Mouse (Mus musculus): Measurements from ENCODE around the gene Fxyd2. TPM values are rescaled to one million over a fixed set of nuclear protein-coding genes. Genes with fewer than 3 reads are reported as not detected.

Gene Fxyd2
- polyA plus RNA-seq, 1 experiment: 23.9 TPM

DNA sequence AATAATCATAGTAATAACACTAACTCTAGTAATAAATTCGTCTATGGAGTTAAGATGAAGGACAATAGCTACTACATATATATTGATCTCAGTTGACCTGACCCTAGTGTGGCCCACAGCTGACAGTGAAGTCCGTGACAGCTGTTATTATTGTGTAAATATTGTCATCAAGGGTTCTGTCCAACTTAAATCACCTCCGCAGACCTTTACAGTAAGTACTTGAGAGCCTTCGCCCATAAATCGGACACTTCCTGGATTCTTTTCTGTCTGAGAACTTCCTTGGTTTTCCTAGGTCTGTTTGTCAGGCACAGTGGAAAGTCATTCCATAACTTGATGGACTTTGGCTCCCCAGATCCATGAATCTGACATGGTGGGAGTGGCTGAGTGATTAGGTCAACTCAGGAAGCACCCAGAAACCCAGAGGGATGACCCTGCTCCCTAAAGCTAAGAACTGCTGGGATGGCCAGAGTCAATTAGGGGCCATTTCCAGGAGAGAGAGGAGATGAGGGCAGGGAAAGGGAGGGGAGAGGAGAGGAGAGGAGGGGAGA is 44.9 kb downstream of the Fxyd2 start:
- no peaks in the 10 kb centered on the region for H3K27me3 ChIP-seq (ENCODE audit: control insufficient read depth, insufficient read depth, low read length)
- WGBS: 75% methylated on average over 5 of the region's 5 CpGs
- no peaks in the 10 kb centered on the region for H3K4me1 ChIP-seq (ENCODE audit: control insufficient read depth, insufficient read depth, insufficient read length)
- H3K36me3 ChIP-seq (ENCODE audit: control insufficient read depth, insufficient read depth, low read length): no peaks in the 10 kb centered on the region
- no peak overlapping the region for H3K27ac ChIP-seq (ENCODE audit: insufficient read depth, low read length)
- no peak for DNase-seq (ENCODE audit: low read depth in 1 of 2, low spot score in 2 of 2)
- no peak for TF ChIP-seq POLR2A (IDR thresholded peaks at IDR 0.05; ENCODE audit: low read depth, low read length)
- TF ChIP-seq CTCF (IDR thresholded peaks at IDR 0.05; ENCODE audit: extremely low read depth, insufficient read depth, insufficient read length, insufficient replicate concordance): no peak
- no peak overlapping the region for H3K4me3 ChIP-seq (ENCODE audit: extremely low read depth, insufficient read depth, insufficient read length)

DNA sequence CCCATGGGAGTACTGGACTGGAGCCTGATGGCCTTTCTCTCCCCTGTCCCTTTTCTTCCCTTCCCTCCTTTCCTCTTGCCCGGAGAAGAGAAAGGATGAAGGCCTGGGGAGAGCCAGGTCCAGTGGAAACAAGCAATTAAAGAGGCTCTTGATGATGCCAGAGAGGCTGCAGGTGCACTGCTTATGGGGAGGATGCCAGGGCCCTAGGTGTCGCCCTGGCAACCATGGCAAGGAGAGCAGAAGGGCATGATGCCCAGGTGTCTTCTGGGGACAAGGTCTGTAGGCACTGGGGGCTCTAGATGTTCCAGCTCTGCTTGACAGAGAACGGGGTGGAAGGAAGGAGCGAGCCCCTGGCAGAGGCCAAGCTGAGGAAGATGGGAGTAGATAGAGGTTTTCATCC is 50.2 kb downstream of the Fxyd2 start:
- DNase-seq (ENCODE audit: low read depth in 1 of 2, low spot score in 2 of 2): no peak
- no peaks in the 10 kb centered on the region for H3K4me1 ChIP-seq (ENCODE audit: control insufficient read depth, insufficient read depth, insufficient read length)
- H3K27ac ChIP-seq (ENCODE audit: insufficient read depth, low read length): no peak overlapping the region
- H3K27me3 ChIP-seq (ENCODE audit: control insufficient read depth, insufficient read depth, low read length): no peaks in the 10 kb centered on the region
- TF ChIP-seq CTCF (IDR thresholded peaks at IDR 0.05; ENCODE audit: extremely low read depth, insufficient read depth, insufficient read length, insufficient replicate concordance): no peak
- TF ChIP-seq POLR2A (IDR thresholded peaks at IDR 0.05; ENCODE audit: low read depth, low read length): no peak
- WGBS: 81% methylated on average over 4 of the region's 4 CpGs
- no peaks in the 10 kb centered on the region for H3K36me3 ChIP-seq (ENCODE audit: control insufficient read depth, insufficient read depth, low read length)
- no peak overlapping the region for H3K4me3 ChIP-seq (ENCODE audit: extremely low read depth, insufficient read depth, insufficient read length)

GRCm38 (mm10) chr9:45451346-45451745 is 51.9 kb downstream of the Fxyd2 start:
- WGBS: 62% methylated on average over 4 of the region's 4 CpGs
- Histone ChIP-seq H3K4me3 (ENCODE audit: extremely low read depth, insufficient read depth, insufficient read length) (no peak overlapping the region), H3K27me3 (ENCODE audit: control insufficient read depth, insufficient read depth, low read length) (no peaks in the 10 kb centered on the region), H3K36me3 (ENCODE audit: control insufficient read depth, insufficient read depth, low read length) (no peaks in the 10 kb centered on the region), H3K27ac (ENCODE audit: insufficient read depth, low read length) (no peak overlapping the region), H3K4me1 (ENCODE audit: control insufficient read depth, insufficient read depth, insufficient read length) (no peaks in the 10 kb centered on the region)
- DNase-seq (ENCODE audit: low read depth in 1 of 2, low spot score in 2 of 2): no peak
- TF ChIP-seq CTCF (IDR thresholded peaks at IDR 0.05; ENCODE audit: extremely low read depth, insufficient read depth, insufficient read length, insufficient replicate concordance) (no peak), POLR2A (IDR thresholded peaks at IDR 0.05; ENCODE audit: low read depth, low read length) (no peak)

- no peak for DNase-seq (ENCODE audit: low read depth in 1 of 2, low spot score in 2 of 2)
- Histone ChIP-seq H3K27me3 (ENCODE audit: control insufficient read depth, insufficient read depth, low read length) (no peaks in the 10 kb centered on the region), H3K27ac (ENCODE audit: insufficient read depth, low read length) (no peak overlapping the region), H3K36me3 (ENCODE audit: control insufficient read depth, insufficient read depth, low read length) (no peaks in the 10 kb centered on the region), H3K4me1 (ENCODE audit: control insufficient read depth, insufficient read depth, insufficient read length) (no peaks in the 10 kb centered on the region), H3K4me3 (ENCODE audit: extremely low read depth, insufficient read depth, insufficient read length) (no peak overlapping the region)
- 93% methylated on average over 10 of the region's 10 CpGs for WGBS
- TF ChIP-seq POLR2A (IDR thresholded peaks at IDR 0.05; ENCODE audit: low read depth, low read length): no peak
- TF ChIP-seq CTCF (IDR thresholded peaks at IDR 0.05; ENCODE audit: extremely low read depth, insufficient read depth, insufficient read length, insufficient replicate concordance): no peak
Measured at GRCm38 (mm10) chr9:45454032-45454431, 54.6 kb downstream of the Fxyd2 start.

DNA sequence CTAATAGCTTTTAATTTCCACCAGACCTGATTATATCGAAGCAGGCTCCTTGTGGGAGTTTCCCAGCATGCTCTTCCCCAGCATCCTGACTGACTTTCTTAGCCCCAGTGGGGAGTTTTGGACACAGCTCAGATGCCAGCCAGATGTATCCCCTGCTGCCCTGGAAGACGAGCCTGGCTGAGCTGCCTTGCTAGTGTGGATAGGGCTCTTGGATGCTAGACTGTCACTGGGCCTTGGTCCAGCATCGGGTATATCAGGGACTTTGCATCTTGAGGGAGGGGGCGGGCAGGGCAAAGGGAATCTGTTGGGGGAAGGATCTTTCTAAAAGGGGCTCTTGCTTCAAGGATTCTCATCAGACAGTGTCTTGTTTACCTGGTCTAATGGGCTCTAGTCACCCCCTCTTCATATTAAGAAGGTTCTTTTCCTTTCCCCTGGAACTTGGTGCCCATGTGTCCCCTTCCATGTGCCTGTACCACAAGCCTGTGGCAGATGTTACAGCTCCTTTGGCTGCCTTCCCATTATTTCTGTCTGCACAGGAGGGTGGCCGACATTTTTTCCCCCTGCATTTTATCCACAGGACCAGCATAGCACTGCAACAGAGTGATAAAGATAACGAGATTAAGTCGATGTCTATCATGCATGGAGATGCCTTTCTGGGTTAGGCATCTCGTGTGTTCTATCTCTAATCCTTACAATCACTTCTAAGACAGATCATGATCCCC is 55.6 kb downstream of the Fxyd2 start:
- H3K4me3 ChIP-seq (ENCODE audit: extremely low read depth, insufficient read depth, insufficient read length): no peak overlapping the region
- no peak overlapping the region for H3K27ac ChIP-seq (ENCODE audit: insufficient read depth, low read length)
- no peaks in the 10 kb centered on the region for H3K4me1 ChIP-seq (ENCODE audit: control insufficient read depth, insufficient read depth, insufficient read length)
- 75% methylated on average over 8 of the region's 8 CpGs for WGBS
- TF ChIP-seq POLR2A (IDR thresholded peaks at IDR 0.05; ENCODE audit: low read depth, low read length) (no peak), CTCF (IDR thresholded peaks at IDR 0.05; ENCODE audit: extremely low read depth, insufficient read depth, insufficient read length, insufficient replicate concordance) (no peak)
- no peaks in the 10 kb centered on the region for H3K36me3 ChIP-seq (ENCODE audit: control insufficient read depth, insufficient read depth, low read length)
- H3K27me3 ChIP-seq (ENCODE audit: control insufficient read depth, insufficient read depth, low read length): no peaks in the 10 kb centered on the region
- no peak for DNase-seq (ENCODE audit: low read depth in 1 of 2, low spot score in 2 of 2)

- 26% methylated on average over 7 of the region's 7 CpGs for WGBS
- TF ChIP-seq CTCF (IDR thresholded peaks at IDR 0.05; ENCODE audit: extremely low read depth, insufficient read depth, insufficient read length, insufficient replicate concordance) (no peak), POLR2A (IDR thresholded peaks at IDR 0.05; ENCODE audit: low read depth, low read length) (no peak)
- no peak for DNase-seq (ENCODE audit: low read depth in 1 of 2, low spot score in 2 of 2)
- H3K36me3 ChIP-seq (ENCODE audit: control insufficient read depth, insufficient read depth, low read length): no peaks in the 10 kb centered on the region
- no peaks in the 10 kb centered on the region for H3K4me1 ChIP-seq (ENCODE audit: control insufficient read depth, insufficient read depth, insufficient read length)
- H3K27ac ChIP-seq (ENCODE audit: insufficient read depth, low read length): no peak overlapping the region
- H3K27me3 ChIP-seq (ENCODE audit: control insufficient read depth, insufficient read depth, low read length): no peaks in the 10 kb centered on the region
- no peak overlapping the region for H3K4me3 ChIP-seq (ENCODE audit: extremely low read depth, insufficient read depth, insufficient read length)
Measured at GRCm38 (mm10) chr9:45457200-45457599, 57.7 kb downstream of the Fxyd2 start.

GRCm38 (mm10) chr9:45458363-45458762 is 58.9 kb downstream of the Fxyd2 start:
- WGBS: 87% methylated on average over 14 of the region's 14 CpGs
- H3K36me3 ChIP-seq (ENCODE audit: control insufficient read depth, insufficient read depth, low read length): no peaks in the 10 kb centered on the region
- H3K4me1 ChIP-seq (ENCODE audit: control insufficient read depth, insufficient read depth, insufficient read length): no peaks in the 10 kb centered on the region
- H3K4me3 ChIP-seq (ENCODE audit: extremely low read depth, insufficient read depth, insufficient read length): no peak overlapping the region
- H3K27me3 ChIP-seq (ENCODE audit: control insufficient read depth, insufficient read depth, low read length): no peaks in the 10 kb centered on the region
- H3K27ac ChIP-seq (ENCODE audit: insufficient read depth, low read length): no peak overlapping the region
- TF ChIP-seq POLR2A (IDR thresholded peaks at IDR 0.05; ENCODE audit: low read depth, low read length) (no peak), CTCF (IDR thresholded peaks at IDR 0.05; ENCODE audit: extremely low read depth, insufficient read depth, insufficient read length, insufficient replicate concordance) (no peak)
- no peak for DNase-seq (ENCODE audit: low read depth in 1 of 2, low spot score in 2 of 2)

Other genes with a start within 250 kb of the Fxyd2 start
- gene BC049352, start 217.7 kb upstream of the Fxyd2 start, polyA plus RNA-seq (2012; rRNA removed): 0.37 and 0.45 TPM in 2 replicates
- 0.33 and 0.52 TPM in 2 replicates for gene Tmprss4, start 195.6 kb upstream of the Fxyd2 start, polyA plus RNA-seq (2012; rRNA removed)
- gene Il10ra, start 130.5 kb upstream of the Fxyd2 start, polyA plus RNA-seq (2012; rRNA removed): 60.6 and 65.1 TPM in 2 replicates
- 0.20 and 0.25 TPM in 2 replicates for gene Tmprss13, start 80.6 kb upstream of the Fxyd2 start, polyA plus RNA-seq (2012; rRNA removed)
- 9.2 and 22.3 TPM in 2 replicates for gene Fxyd6, start 29.5 kb upstream of the Fxyd2 start, polyA plus RNA-seq (2012; rRNA removed)
- gene Dscaml1, start 27.0 kb downstream of the Fxyd2 start, polyA plus RNA-seq (2012; rRNA removed): 1.3 and 2.3 TPM in 2 replicates

Data from spleen, adult 2 months (tissue).